Mouse (Mus musculus) frontal cortex, postnatal 36 days (tissue): ENCODE results near the gene Dimt1.
"Not testable (repeated sequence)": the region's sequence is repeated elsewhere in the genome, so short reads cannot be mapped to it uniquely, and the experiment has no call there.

Source experiments
- DNase-seq, 2 experiments: peaks; one replicate each; pipeline ENCODE4 v3.0.0; 2022; ENCODE audit warnings: low spot score in 2 of 2

The Dimt1 gene

GRCm38 (mm10) chr13:106960557-106960956 lies 13.6 kb downstream of the Dimt1 start:
- DNase-seq, result no peak

GRCm38 (mm10) chr13:106961496-106961895 lies 14.6 kb downstream of the Dimt1 start:
- DNase-seq, result no peak

- no peak for DNase-seq
Observed at GRCm38 (mm10) chr13:106996891-106997290, 50.0 kb downstream of the Dimt1 start.

- DNase-seq, result not testable (repeated sequence)
Observed at GRCm38 (mm10) chr13:106997557-106997956, 50.6 kb downstream of the Dimt1 start.

- DNase-seq, result no peak
Observed at GRCm38 (mm10) chr13:106998026-106998425, 51.1 kb downstream of the Dimt1 start.

- DNase-seq, result no peak
Observed at GRCm38 (mm10) chr13:106998671-106999070, 51.7 kb downstream of the Dimt1 start.

- DNase-seq, result no peak
Observed at GRCm38 (mm10) chr13:107003211-107003610, 56.3 kb downstream of the Dimt1 start.

GRCm38 (mm10) chr13:107008174-107008573 lies 61.2 kb downstream of the Dimt1 start:
- no peak for DNase-seq
